Mouse (Mus musculus): ENCODE data around the gene Mapk3.

Mapk3 gene

GRCm38 (mm10) chr7:126802134-126802889 is 42.9 kb downstream of the Mapk3 start:
- DNase-seq (ENCODE audit: low read depth, low spot score) = no peak

- DNase-seq (ENCODE audit: low read depth, low spot score) = no peak
Observed at GRCm38 (mm10) chr7:126803181-126803580, 43.8 kb downstream of the Mapk3 start.

GRCm38 (mm10) chr7:126803751-126804150 is 44.4 kb downstream of the Mapk3 start:
- no peak for DNase-seq (ENCODE audit: low read depth, low spot score)

GRCm38 (mm10) chr7:126806956-126807355 is 47.6 kb downstream of the Mapk3 start:
- DNase-seq (ENCODE audit: low read depth, low spot score) = no peak

- DNase-seq (ENCODE audit: low read depth, low spot score) = no peak
Observed at GRCm38 (mm10) chr7:126807405-126807804, 48.0 kb downstream of the Mapk3 start.

- peak; percentile 94 for DNase-seq (ENCODE audit: low read depth, low spot score)
Observed at GRCm38 (mm10) chr7:126808703-126809455, 49.5 kb downstream of the Mapk3 start.

GRCm38 (mm10) chr7:126809723-126810369 is 50.4 kb downstream of the Mapk3 start:
- DNase-seq (ENCODE audit: low read depth, low spot score) = no peak

Measured in ZHBTc4 (cell line).